Mouse (Mus musculus): ENCODE measurements around the gene Mup13. TPM values are rescaled to one million over a fixed set of nuclear protein-coding genes. Genes with fewer than 3 reads are reported as not detected.
"Not testable (repeated sequence)": the region's sequence is repeated elsewhere in the genome, so short reads cannot be mapped to it uniquely, and the experiment has no call there.

Gene Mup13
- 1 to 10 TPM in 1 of 2 experiments, not detected in 1; 1.1 TPM for total RNA-seq (2021)
- long read RNA-seq, experiment 1, result 0 reads
- long read RNA-seq, experiment 2, partial matches to known transcripts, result 1 of 1 reads
- long read RNA-seq, experiment 2, other reads (novel, unspliced or antisense), result 0 of 1 reads

DNA sequence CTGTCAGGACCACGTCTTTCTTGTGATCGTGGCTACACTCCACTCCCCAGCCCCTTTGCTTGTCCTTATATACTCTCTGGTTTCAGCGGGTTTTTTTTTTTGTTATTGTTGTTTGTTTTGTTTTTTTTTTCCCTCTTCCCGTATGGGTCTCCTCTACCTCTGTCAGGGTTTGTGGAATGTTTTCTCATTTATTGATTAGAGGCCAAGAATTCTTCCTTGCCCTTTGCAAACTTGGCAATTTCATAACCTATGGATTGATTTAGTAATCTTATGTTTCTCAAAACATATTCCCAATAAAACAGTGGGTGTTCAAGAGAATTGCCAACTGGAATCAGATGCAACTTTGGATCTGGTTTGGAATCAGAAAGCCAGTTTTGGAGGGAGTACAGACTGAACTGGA is at the start of gene Mup13:
Gene Mup13, minus strand, starts transcription at position 101 of the 400 bp plus-strand sequence.
- not testable (repeated sequence) for DNase-seq (ENCODE audit: low spot score)

Other genes with a start within 250 kb of the Mup13 start
- gene Mup14, start 75.7 kb upstream of the Mup13 start, total RNA-seq (2021), result under 1 TPM in 1 of 2 experiments, not detected in 1; 0.89 TPM
- not detected for gene Mup15, start 211.5 kb upstream of the Mup13 start, total RNA-seq (2021)

All from gastrocnemius, adult 18-20 months (tissue).